Mouse (Mus musculus) ES-Bruce4 (cell line): ENCODE data around the gene Slc1a4. TPM values are rescaled to one million over a fixed set of nuclear protein-coding genes. Genes with fewer than 3 reads are reported as not detected.

Experiments used
- H3K27ac ChIP-seq: 2 replicates; pipeline ENCODE4 v1.5.1; 2012; ENCODE audit warnings: low read length, inconsistent platforms; ENCODE audit not compliant: insufficient read depth
- H3K27me3 ChIP-seq: 2 replicates; pipeline ENCODE4 v1.6.1; 2012; ENCODE audit warnings: mild to moderate bottlenecking, low read length, inconsistent platforms; ENCODE audit not compliant: control insufficient read depth, poor library complexity, insufficient read depth, severe bottlenecking
- H3K36me3 ChIP-seq: 2 replicates; pipeline ENCODE4 v1.6.1; 2012; ENCODE audit warnings: inconsistent platforms, mild to moderate bottlenecking, low read length, moderate library complexity; ENCODE audit not compliant: control insufficient read depth, poor library complexity, insufficient read depth, severe bottlenecking
- H3K4me1 ChIP-seq: one replicate; pipeline ENCODE4 v1.8.1; 2011; ENCODE audit warnings: low read length; ENCODE audit not compliant: control insufficient read depth, insufficient read depth
- H3K4me3 ChIP-seq: 2 replicates; pipeline ENCODE4 v1.5.1; 2011; ENCODE audit warnings: low read depth, mild to moderate bottlenecking, low read length
- H3K9ac ChIP-seq: 2 replicates; pipeline ENCODE4 v1.6.1; 2012; ENCODE audit warnings: low read depth, mild to moderate bottlenecking, inconsistent platforms; ENCODE audit not compliant: poor library complexity, severe bottlenecking
- H3K9me3 ChIP-seq: replicated peaks from 2 replicates; pipeline ENCODE4 v1.6.1; 2012; ENCODE audit warnings: mild to moderate bottlenecking, low read length, inconsistent platforms; ENCODE audit not compliant: control insufficient read depth, poor library complexity, insufficient read depth, severe bottlenecking
- CTCF ChIP-seq: IDR thresholded peaks from one replicate; pipeline ENCODE4 v1.8.1; 2011; ENCODE audit warnings: low read depth, low read length
- EP300 ChIP-seq: IDR thresholded peaks from 2 replicates; pipeline ENCODE4 v1.6.1; 2011; ENCODE audit warnings: low read depth, low read length; ENCODE audit not compliant: insufficient read depth
- POLR2A ChIP-seq: IDR thresholded peaks from one replicate; pipeline ENCODE4 v1.8.1; 2011; ENCODE audit warnings: low read length; ENCODE audit not compliant: insufficient read depth
- polyA plus RNA-seq: library from polyadenylated mRNA; stranded (reverse); fragments of >200 nt; gene quantifications from 2 replicates; pipeline ENCODE4 v1.2.4, GENCODE M21; 2011; ENCODE audit warnings: low read depth; ENCODE audit not compliant: missing spikeins, insufficient read depth, insufficient read length

Gene Slc1a4
- polyA plus RNA-seq, 1 experiment = 20.2 TPM

GRCm38 (mm10) chr11:20278702-20279101 lies 53.8 kb downstream of the Slc1a4 start:
- Histone ChIP-seq H3K27ac (no peak overlapping the region), H3K27me3 (no peaks in the 10 kb centered on the region), H3K4me3 (no peak overlapping the region), H3K36me3 (no peaks in the 10 kb centered on the region), H3K4me1 (no peaks in the 10 kb centered on the region), H3K9ac (no peak overlapping the region), H3K9me3 (no peaks in the 10 kb centered on the region)
- no peak for TF ChIP-seq EP300
- no peak for TF ChIP-seq POLR2A
- TF ChIP-seq CTCF = no peak

DNA sequence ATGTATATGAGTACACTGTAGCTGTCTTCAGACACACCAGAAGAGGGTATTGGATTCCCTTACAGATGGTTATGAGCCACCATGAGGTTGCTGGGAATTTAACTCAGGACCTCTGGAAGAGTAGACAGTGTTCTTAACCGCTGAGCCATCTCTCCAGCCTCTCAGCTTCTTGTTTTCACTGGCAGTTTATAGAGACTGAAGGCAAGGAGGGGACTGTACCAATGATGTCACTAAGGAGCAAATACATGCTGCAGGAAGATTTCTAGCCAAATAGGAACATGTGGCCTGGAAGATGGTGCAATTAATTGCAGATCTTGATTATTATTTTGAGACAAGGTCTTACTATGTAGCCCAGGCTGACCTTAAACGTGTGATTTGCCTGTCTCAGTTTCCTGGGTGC lies 55.4 kb downstream of the Slc1a4 start:
- no peaks in the 10 kb centered on the region for H3K36me3 ChIP-seq
- no peaks in the 10 kb centered on the region for H3K4me1 ChIP-seq
- no peak overlapping the region for H3K27ac ChIP-seq
- H3K9ac ChIP-seq = no peak overlapping the region
- H3K9me3 ChIP-seq = no peaks in the 10 kb centered on the region
- H3K4me3 ChIP-seq = no peak overlapping the region
- TF ChIP-seq POLR2A (no peak), CTCF (no peak), EP300 (no peak)
- H3K27me3 ChIP-seq = no peaks in the 10 kb centered on the region

GRCm38 (mm10) chr11:20275974-20276373 lies 56.5 kb downstream of the Slc1a4 start:
- no peaks in the 10 kb centered on the region for H3K27me3 ChIP-seq
- H3K27ac ChIP-seq = no peak overlapping the region
- TF ChIP-seq CTCF (no peak), POLR2A (no peak), EP300 (no peak)
- H3K4me3 ChIP-seq = no peak overlapping the region
- no peaks in the 10 kb centered on the region for H3K9me3 ChIP-seq
- H3K4me1 ChIP-seq = no peaks in the 10 kb centered on the region
- H3K36me3 ChIP-seq = no peaks in the 10 kb centered on the region
- H3K9ac ChIP-seq = no peak overlapping the region

DNA sequence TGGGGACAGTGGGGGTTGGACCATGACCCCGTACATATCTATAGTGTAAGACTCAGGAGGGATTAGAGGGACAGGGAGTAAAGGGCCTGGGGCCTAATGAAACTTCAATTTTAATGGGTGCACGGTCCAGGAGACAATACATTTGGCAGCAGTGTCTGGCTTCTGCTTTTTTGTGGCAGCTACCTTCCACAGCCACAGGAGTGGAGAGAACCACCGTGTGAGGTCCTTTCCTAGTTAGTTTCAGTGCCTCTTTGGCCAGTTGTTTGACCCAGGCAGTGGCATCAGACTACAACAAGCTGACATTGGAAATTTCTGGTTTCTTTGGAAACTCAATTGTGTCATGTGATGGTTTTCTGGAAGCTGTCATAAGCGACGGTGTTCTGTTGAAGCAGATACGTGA lies 62.6 kb downstream of the Slc1a4 start:
- Histone ChIP-seq H3K27me3 (no peaks in the 10 kb centered on the region), H3K4me1 (no peaks in the 10 kb centered on the region), H3K9ac (no peak overlapping the region), H3K4me3 (no peak overlapping the region), H3K9me3 (no peaks in the 10 kb centered on the region), H3K27ac (no peak overlapping the region), H3K36me3 (no peaks in the 10 kb centered on the region)
- TF ChIP-seq CTCF = no peak
- no peak for TF ChIP-seq EP300
- no peak for TF ChIP-seq POLR2A

DNA sequence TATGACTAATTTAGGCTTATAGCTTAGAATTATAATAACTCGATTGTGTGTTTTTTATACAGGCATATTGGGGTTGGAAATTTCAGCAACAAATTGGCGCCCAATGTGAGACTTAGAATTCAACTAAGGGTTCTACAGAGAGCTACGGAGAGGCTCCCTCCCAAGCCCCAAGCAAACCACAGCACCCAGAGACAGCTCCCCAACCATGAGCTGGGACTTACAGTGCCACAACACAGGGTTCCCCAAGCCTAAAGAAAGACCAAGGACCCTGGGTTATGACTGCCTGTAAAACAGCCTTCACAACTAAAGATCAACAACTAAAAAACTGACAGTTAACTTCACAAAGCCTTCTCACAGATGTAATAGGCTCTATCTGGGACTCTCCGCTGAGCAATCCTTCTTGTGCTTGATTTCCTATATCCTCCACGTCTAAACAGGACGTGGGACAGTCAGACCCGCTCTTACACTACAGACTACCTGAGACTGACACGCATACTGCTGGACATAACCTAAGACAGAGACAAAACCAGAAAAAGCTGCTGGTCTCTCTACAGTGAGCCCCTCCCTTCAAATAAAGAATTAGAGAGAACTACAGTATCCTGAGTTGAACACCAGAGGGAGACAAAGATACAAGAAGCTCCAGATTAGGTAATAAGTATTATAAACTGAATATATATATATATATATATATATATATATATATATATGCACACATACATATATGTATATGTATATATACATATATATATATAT lies 69.7 kb downstream of the Slc1a4 start:
- Histone ChIP-seq H3K27me3 (no peaks in the 10 kb centered on the region), H3K9me3 (no peaks in the 10 kb centered on the region), H3K4me3 (no peak overlapping the region), H3K36me3 (no peaks in the 10 kb centered on the region), H3K27ac (no peak overlapping the region), H3K9ac (no peak overlapping the region), H3K4me1 (no peaks in the 10 kb centered on the region)
- TF ChIP-seq POLR2A (no peak), EP300 (no peak), CTCF (no peak)

GRCm38 (mm10) chr11:20254791-20255190 lies 77.7 kb downstream of the Slc1a4 start:
- no peaks in the 10 kb centered on the region for H3K27me3 ChIP-seq

More at GRCm38 (mm10) chr11:20254791-20255190, 77.7 kb downstream of the Slc1a4 start:
- no peak overlapping the region for H3K27ac ChIP-seq
- no peak overlapping the region for H3K9ac ChIP-seq
- peaks cover 2% of the 10 kb centered on the region for H3K4me1 ChIP-seq
- no peaks in the 10 kb centered on the region for H3K36me3 ChIP-seq
- H3K4me3 ChIP-seq = no peak overlapping the region
- TF ChIP-seq CTCF = no peak
- TF ChIP-seq POLR2A = no peak
- no peak for TF ChIP-seq EP300
- no peaks in the 10 kb centered on the region for H3K9me3 ChIP-seq
